Mouse (Mus musculus): ENCODE data around the gene Rnf111.

Rnf111 gene

DNA sequence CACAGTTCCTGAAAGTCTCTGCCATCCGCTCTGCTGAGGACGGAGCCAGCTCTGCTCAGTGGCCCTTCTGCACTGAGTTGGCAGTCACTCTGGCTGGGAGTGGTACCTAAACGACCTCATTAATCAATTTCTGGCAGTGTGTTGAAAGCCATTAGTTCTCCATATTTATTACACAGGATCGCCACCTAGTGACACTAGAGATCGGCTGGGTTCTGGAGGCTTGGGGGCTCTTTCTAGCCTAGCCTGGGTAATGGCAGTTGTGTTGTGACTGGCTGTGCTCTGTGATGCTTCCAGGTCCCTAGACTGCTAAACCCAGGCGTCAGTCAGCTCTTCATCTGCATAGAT is 111.0 kb downstream of the Rnf111 start:
- DNase-seq, result peak; percentile 30

DNA sequence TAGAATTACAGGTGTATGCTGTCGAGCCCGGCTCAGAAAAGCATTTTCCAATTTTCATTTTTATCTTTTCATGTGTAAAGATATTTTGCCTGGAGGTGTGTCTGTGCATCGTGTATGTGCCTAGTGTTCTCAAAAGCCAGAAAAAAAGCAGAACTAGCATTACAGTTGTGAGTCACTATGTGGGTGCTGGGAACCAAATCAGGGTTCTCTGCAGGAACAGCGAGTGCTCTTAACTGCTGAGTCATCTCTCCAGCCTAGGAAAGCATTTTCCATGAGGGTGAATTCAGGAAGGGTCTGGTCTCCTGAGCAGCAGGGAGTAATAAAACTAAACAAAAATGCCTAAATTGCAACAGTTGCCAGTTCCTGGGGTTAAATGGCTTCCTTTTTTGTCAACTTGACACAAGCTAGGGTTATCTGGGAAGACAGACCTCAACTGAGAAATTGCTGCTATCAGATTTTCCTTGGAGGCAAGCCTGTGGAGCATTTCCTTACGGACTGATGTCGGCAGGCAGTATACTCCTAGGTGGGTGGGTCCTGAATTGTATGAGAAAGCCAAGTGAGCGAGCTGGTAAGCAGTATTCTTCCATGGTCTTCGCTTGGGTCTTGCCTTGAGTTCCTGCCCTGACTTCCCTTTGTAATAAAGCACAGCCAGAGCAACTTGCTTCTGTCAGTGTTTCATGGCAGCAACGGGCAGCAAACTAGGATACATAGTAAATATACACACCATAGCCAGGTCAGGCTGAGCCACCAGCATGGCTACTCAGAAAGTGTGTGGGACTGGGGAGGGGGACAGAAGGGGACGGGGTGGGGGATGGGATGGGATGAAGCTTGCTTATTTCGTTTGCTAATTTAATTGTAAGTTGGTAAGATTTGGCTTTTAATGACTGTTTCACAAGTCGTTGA is 111.6 kb downstream of the Rnf111 start:
- DNase-seq, result no peak

DNA sequence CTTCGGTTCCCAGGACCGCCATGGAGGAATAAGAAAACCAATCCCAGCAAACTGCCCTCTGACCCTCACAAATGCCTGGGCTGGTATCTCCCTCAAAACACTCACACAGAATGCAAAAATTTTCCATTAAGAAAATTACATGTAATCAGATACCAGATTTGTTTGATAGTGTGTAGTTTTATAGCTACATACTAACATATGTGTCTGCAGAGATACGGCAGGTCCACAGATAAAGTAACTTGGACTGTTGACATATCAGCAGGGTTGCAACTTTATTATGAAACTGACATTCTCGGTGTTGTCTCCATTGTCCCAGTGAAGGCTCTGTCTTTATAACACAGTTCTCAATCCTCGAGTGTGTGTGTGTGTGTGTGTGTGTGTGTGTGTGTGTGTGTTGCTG is 112.5 kb downstream of the Rnf111 start:
- no peak for DNase-seq

DNA sequence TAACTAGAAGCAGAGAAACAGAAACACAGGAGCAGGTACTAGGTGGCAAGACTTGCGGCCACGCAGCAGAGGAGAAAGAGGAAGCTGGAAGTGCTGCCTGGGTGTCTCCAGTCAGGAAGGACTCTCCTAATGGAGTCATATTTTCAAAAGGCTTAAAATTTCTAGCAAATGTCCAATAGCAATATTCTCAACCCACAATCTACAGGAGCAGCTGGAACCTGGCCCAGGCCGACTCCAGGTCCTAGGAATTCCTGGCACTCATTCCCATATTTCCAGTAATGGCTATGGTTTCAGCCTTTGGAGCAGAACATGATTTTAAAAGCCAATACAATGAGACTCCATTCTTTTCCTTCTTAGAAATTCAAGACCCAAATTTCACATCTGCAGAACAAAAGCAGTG is 114.0 kb downstream of the Rnf111 start:
- DNase-seq, result no peak

DNA sequence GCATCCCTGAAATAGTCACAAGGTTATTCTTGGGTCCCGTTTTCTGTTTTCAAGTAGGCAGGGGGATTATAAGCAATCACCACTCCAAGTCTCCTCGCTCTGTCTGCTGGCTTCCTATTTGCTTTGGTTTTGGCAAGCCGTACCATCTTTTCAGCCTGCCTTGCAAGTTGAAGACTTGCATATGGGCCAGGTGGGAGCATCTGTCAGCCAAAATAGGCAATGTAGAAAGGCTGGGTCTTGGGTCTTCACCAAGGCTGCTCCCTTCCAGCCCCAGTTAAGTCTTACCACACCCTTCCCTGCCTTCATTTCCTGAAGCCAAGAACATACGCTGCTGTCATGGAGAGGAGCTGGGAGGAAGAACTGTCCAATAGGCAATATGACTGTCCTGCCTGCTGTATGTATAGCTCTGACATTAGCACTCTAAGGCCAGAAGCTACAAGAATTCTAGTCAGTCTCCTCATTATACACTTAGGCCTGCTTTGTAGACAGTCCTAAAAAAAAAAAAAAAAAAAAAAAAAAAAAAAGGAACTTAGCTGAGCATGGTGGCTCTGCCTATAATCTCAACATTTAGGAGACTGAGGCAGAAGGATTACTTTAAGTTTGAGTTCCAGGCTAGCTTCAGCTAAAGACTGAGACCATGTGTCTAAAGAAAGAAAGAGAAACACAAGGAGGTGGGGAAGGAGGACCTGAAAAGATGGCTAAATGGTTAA is 116.0 kb downstream of the Rnf111 start:
- DNase-seq, result no peak

DNA sequence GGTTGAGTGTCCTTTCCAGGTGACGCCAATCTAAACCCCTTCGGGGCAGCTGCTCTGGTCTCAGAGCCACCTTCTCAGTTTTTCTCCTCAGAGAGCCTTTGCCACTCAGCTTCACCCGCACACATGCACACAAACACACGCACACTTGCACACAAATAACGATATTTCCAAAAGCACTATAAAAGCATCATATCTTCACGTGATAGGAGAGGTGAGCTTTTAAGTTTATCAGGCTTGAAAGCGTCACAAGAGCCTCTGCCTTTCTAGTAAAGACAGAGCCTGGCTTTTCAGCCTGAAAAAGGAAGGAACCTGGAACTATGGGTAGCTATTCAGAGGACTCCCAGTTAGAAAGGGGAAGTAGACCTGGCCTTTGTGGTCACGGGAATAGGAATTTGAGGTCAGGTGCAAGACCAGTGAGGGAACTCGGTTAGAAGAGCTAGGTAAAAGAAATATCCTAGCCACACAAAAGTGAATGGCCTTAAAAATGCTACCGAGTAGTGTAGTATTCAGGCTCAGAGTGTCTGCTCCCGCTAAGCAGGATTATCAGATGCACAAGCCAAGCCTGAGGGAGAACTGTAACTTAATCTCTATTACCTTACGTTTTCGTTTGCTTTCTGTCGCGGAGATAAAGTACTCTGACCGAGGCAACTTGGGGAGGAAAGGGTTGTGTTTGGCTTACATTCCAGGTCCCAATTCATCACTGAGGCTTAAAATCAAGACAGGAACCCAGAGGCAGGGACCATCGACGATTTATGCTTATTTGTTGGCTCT is 118.4 kb downstream of the Rnf111 start:
- DNase-seq, result no peak

DNA sequence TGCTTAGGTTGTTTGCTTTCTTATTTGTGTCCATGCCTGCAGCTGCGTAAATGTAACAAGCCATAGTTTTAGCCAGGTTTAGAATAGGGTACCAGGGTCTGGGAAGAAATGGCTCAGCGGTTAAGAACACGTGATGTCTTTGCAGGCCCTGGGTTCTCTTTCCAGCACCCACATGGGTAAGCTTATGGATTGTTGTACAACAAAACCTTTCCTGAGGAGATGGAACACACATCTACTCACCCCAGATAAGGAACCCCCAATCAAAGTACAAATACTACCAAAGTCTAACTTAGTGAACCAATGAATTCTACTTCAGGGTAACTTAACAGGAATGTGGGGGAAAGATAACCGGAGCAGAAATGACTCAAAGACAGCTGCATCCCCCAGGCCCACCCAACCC is 119.0 kb downstream of the Rnf111 start:
- DNase-seq, result no peak

DNA sequence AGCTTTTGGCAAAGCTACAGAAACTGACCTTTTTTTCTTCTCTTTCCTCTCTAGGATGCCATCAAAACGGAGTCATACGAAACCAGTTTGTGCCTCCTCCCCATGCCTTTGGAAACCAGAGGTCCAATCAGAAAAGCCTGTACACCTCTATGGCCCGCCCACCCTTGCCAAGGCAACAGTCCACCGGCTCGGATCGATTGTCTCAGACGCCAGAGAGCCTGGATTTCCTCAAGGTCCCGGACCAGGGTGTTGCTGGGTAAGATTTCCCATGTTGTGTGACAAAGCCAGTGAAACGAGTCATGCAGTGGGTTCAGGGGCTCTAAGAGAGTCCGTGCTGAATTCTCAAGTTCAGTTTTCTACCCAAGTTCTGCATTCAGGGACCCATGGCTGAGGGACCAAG is 119.8 kb downstream of the Rnf111 start:
- no peak for DNase-seq

DNA sequence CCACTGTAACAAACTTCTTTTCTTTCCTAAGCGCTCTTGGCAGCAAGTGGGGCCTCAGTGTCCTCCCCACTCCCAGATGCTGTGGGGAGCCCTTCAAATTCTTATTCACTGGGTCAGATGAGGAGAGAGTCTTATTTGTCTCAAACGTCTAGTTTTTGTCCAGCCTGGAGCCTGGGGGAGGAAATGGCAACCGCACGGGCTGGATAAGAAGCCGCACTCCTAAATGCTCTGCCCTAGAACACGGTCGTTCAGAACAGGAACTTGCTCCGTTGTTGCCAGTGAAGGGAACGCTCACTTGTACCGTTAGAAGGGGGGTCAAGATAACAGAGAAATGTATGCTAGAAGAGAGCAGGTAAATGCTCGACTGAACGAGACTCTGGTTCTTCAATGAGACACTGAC is 121.4 kb downstream of the Rnf111 start:
- peak; percentile 2 for DNase-seq

DNA sequence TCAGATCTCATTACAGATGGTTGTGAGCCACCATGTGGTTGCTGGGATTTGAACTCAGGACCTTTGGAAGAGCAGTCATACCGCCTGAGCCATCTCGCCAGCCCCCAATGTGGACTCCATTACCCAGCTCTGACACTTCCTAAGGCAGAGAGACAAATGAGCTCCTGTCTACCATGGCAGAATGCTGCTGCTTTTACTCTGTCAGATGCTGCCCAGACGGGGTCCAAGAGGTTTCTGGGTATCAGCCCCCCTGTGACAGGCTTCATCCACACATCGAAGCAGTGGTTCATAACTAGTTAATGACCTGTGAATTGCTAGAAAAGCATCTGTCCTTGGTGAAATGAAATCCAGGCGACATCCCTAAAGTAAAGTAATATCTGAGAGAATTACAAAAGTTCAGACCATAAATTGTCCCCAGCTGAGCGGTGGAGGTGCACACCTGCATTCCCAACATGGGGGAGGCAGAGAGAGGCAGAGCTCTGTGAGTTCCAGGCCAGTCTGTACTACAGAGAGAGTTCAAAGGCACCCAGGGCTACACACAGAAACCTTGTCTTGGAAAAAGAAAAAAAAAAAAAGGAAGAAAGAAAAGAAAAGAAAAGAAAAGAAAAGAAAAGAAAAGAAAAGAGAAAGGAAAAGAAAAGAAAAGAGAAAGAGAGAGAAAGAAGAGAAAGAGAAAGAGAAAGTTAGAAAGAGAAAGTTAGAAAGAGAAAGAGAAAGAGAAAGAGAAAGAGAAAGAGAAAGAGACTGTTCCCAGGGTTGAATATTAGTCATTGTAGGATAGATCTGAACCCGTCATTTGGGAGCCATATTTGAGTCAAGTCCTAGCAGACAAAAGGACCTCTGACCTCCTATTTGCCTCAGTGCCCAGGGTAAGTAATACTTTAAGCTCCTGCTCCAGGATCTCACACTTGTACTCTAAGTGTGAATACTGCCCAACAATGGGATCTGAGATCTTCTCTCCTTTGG is 123.7 kb downstream of the Rnf111 start:
- DNase-seq, result no peak

Data from cerebellum, adult 9-10 months (tissue).